Mouse (Mus musculus) midbrain, embryonic 10.5 days (tissue): ENCODE results near the gene Defb36. TPM values are rescaled to one million over a fixed set of nuclear protein-coding genes. Genes with fewer than 3 reads are reported as not detected.

Source experiments
- DNase-seq: peaks from one replicate; pipeline ENCODE4 v3.0.0-alpha.2; 2017; ENCODE audit warnings: low spot score
- H3K27ac ChIP-seq: fragments of 300-500 bp; sonication (generic); replicated peaks from 2 replicates; pipeline ENCODE4 v1.5.1; 2016; ENCODE audit warnings: mild to moderate bottlenecking
- H3K27me3 ChIP-seq: fragments of 300-500 bp; sonication (generic); 2 replicates; pipeline ENCODE4 v1.6.1; 2016; ENCODE audit warnings: low read depth, mild to moderate bottlenecking; ENCODE audit not compliant: poor library complexity, severe bottlenecking
- H3K36me3 ChIP-seq: fragments of 300-500 bp; sonication (generic); 2 replicates; pipeline ENCODE4 v1.6.1; 2016; ENCODE audit warnings: mild to moderate bottlenecking, moderate library complexity
- H3K4me1 ChIP-seq: fragments of 300-500 bp; sonication (generic); 2 replicates; pipeline ENCODE4 v1.6.1; 2016
- H3K4me3 ChIP-seq: fragments of 300-500 bp; sonication (generic); 2 replicates; pipeline ENCODE4 v1.5.1; 2016; ENCODE audit warnings: mild to moderate bottlenecking, moderate library complexity
- H3K9me3 ChIP-seq: fragments of 300-500 bp; sonication (generic); replicated peaks from 2 replicates; pipeline ENCODE4 v1.6.1; 2016; ENCODE audit warnings: mild to moderate bottlenecking
- WGBS: fragments of 180-500 bp; shearing (Covaris S2); methylation state at CpG from one replicate; pipeline ENCODE4 v1.1.7; 2016; 5-methylcytosine and 5-hydroxymethylcytosine counted together
- polyA plus RNA-seq: library from polyadenylated mRNA; unstranded; fragments of >200 nt; fragmentation: Nextera tagmentation; extraction: Ambion mirVana; gene quantifications from 2 replicates; pipeline ENCODE4 v1.2.1, GENCODE M21; 2016

Defb36 gene
- polyA plus RNA-seq, 1 experiment from 2014 or later = not detected

DNA sequence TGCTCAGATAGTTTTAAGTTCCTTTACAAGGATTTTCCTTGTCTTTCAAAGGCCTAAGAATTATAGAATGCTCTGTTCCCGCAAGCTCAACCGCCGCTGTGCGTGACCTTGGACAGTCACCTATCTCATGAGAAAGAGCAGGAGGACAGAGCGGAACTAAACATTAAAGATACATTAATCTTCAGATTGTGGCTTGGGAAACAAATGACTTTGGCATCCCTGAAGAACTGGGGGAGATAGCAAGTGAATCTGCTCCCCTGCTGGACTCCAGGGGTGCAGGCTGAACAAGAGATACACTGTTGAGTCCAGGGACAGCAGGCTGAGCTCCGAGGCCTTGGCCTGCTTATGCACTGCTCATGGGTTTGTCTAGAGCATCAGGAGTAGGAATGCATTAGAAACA, 4.1 kb upstream of the Defb36 start:
- Histone ChIP-seq H3K4me3 (no peak overlapping the region), H3K9me3 (no peaks in the 10 kb centered on the region), H3K36me3 (no peaks in the 10 kb centered on the region), H3K27me3 (no peaks in the 10 kb centered on the region), H3K4me1 (no peaks in the 10 kb centered on the region), H3K27ac (no peak overlapping the region)
- no peak for DNase-seq
- 92% methylated on average over 6 of the region's 6 CpGs for WGBS

DNA sequence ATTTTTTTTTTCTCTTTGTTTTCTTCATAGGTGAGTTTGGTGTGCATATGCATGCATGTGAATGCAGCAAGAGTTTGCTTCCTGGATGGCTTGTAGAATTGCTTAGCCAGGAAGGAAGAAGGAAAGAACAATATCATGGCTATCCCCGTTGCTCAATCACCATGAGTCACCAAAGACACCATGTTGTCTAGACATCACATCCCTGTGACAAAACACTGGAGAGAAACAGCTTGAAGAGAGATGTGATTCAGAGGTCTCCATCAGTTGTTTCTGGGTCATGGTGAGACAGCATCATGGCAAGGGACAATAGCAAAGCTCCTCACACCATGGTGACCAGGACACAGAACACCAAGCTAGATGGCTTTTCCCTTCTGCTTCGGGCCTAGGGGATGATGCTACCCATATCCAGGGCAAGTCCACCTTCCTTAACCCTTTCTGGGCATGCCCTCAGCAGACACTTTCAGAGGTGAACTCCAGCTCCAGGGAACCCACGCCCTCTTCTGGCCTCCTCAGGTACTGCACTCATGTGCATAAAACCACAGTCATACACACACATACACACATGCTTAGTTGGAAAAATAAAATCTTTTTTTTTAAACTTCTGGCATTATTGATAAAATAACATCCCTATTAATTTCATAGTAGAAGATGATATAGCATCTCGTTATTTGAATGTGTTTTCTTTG, 2.7 kb upstream of the Defb36 start:
- H3K9me3 ChIP-seq = no peaks in the 10 kb centered on the region
- no peaks in the 10 kb centered on the region for H3K4me1 ChIP-seq
- H3K36me3 ChIP-seq = no peaks in the 10 kb centered on the region
- no peak overlapping the region for H3K4me3 ChIP-seq
- H3K27me3 ChIP-seq = no peaks in the 10 kb centered on the region
- H3K27ac ChIP-seq = no peak overlapping the region
- no peak for DNase-seq
- WGBS = 73% methylated on average over 4 of the region's 4 CpGs

DNA sequence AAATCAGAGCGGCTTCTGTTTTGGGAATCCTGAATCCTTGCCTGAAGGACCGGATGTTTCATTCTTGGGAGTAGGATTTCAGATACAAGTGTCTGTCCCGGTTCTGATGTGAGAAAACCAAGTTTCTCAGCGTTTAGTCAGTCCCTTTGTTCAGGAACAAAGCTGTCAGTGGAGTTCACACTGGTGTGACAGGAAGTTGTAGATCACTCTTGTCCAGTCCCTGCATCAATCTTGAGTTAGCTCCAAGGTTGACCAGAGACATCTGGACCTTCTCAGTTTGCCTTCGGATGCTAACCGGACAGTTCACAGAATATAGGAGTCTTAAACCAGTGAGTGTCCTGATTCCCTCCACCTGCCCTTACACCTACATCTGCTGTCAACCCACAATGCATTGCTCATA, 3.6 kb downstream of the Defb36 start:
- peaks cover 10% of the 10 kb centered on the region for H3K4me1 ChIP-seq
- 78% methylated on average over 6 of the region's 6 CpGs for WGBS
- no peaks in the 10 kb centered on the region for H3K27me3 ChIP-seq
- H3K4me3 ChIP-seq = no peak overlapping the region
- no peaks in the 10 kb centered on the region for H3K9me3 ChIP-seq
- no peak for DNase-seq
- no peak overlapping the region for H3K27ac ChIP-seq
- no peaks in the 10 kb centered on the region for H3K36me3 ChIP-seq

DNA sequence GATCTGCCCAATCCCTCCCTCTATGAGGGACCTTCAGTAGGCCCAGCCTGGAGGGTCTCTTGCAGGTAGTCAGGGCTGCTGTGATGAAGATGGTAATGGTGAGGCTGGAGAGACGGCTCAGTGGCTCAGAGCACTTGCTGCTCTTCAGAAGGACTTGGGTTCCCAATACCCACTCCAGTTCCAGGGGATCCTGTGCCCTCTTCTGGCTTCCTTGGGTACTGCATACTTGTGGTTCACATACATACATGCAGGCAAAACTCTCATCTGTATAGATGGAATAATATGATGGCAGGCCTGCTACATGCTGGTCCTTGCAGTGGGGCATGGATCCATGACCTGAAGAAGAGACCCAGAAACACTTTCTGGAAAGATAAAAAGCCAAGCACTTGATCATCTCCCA, 4.6 kb downstream of the Defb36 start:
- H3K27ac ChIP-seq = no peak overlapping the region
- no peaks in the 10 kb centered on the region for H3K9me3 ChIP-seq
- H3K4me3 ChIP-seq = no peak overlapping the region
- no peaks in the 10 kb centered on the region for H3K27me3 ChIP-seq
- DNase-seq = no peak
- peaks cover 10% of the 10 kb centered on the region for H3K4me1 ChIP-seq
- 92% methylated on average over 1 of the region's 1 CpGs for WGBS
- H3K36me3 ChIP-seq = no peaks in the 10 kb centered on the region

DNA sequence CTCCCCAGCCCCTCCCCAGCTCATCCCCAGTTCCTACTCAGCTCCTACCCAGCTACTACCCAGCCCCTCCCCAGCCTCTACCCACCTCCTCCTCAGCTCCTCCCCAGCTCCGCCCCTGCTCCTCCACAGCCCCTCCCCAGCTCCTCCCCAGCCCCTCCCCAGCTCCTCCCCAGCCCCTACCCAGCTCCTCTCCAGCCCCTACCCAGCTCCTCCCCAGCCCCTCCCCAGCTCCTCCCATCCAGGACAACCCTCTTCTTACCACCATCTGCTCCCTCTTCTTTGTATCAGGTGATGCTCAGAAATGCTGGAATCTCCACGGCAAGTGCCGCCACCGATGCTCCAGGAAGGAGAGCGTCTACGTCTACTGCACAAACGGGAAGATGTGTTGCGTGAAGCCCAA, 8.1 kb downstream of the Defb36 start:
- H3K27ac ChIP-seq = no peak overlapping the region
- H3K27me3 ChIP-seq = no peaks in the 10 kb centered on the region
- no peaks in the 10 kb centered on the region for H3K36me3 ChIP-seq
- H3K4me3 ChIP-seq = no peak overlapping the region
- WGBS = 35% methylated on average over 8 of the region's 8 CpGs
- no peaks in the 10 kb centered on the region for H3K9me3 ChIP-seq
- H3K4me1 ChIP-seq = peaks cover 10% of the 10 kb centered on the region
- DNase-seq = no peak

DNA sequence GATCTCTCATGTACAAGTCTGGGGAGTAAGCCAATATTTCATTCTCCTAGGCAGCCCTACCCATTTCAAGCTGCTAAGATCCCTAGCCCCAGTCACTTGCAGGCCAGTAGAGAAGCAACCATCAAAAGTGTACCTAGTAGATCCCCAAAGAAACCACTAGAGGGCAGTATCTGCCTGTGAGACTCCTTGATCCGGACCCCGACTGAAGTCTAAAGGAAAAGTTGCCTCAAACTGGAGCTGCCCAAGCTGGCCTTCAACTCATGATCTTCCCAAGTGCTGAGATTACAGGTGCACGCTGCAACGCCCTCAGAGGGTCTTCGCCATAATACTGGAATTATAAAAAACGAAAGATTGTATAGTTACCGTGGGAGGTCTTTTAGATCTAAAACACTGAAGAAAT, 11.4 kb downstream of the Defb36 start:
- peak; percentile 60 for DNase-seq
- Histone ChIP-seq H3K27ac (no peak overlapping the region), H3K27me3 (no peaks in the 10 kb centered on the region), H3K9me3 (no peaks in the 10 kb centered on the region), H3K4me3 (no peak overlapping the region), H3K4me1 (peaks cover 10% of the 10 kb centered on the region), H3K36me3 (no peaks in the 10 kb centered on the region)
- WGBS = 13% methylated on average over 7 of the region's 7 CpGs

DNA sequence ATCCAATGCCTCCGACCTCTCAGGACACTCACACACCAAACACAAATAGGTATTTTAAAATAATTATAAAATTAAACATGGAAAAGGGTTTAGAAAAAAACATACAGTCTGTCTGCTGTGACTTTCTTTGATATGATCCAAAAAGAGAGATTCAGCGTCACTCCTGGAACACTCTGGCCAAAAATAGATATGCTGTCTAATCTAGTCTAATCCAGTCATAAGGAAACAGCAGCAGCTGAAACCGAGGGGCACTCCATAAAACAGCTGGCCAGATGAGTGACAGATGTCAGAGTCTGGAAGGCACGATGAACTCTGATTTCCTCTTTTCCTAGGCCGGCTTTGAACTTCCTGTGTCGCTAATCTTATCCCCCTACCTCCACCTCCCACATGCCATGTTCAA, 12.3 kb downstream of the Defb36 start:
- Histone ChIP-seq H3K36me3 (no peaks in the 10 kb centered on the region), H3K27me3 (no peaks in the 10 kb centered on the region), H3K9me3 (no peaks in the 10 kb centered on the region), H3K4me1 (peaks cover 10% of the 10 kb centered on the region), H3K27ac (no peak overlapping the region), H3K4me3 (no peak overlapping the region)
- DNase-seq = no peak
- 81% methylated on average over 6 of the region's 6 CpGs for WGBS

DNA sequence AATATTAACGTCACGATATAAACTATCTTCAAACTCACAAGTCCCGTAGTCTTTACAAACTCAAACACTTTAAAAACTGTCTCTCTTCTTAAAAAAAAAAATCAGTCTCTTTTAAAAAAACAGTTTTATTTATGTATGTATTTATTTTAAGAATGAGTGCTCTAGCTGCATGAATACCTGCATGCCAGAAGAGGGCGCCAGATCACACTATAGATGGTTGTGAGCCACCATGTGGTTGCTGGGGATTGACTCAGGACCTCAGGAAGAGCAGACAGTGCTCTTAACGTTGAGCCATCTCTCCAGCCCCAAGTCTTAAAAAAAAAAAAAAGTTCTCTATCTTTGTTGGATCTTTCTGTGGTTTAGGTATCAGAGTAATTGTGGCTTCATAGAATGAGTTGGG, 13.2 kb downstream of the Defb36 start:
- Histone ChIP-seq H3K4me1 (peaks cover under 1% of the 10 kb centered on the region), H3K9me3 (no peaks in the 10 kb centered on the region), H3K36me3 (no peaks in the 10 kb centered on the region), H3K27ac (no peak overlapping the region), H3K4me3 (no peak overlapping the region), H3K27me3 (no peaks in the 10 kb centered on the region)
- DNase-seq = no peak
- WGBS = 58% methylated on average over 5 of the region's 5 CpGs

DNA sequence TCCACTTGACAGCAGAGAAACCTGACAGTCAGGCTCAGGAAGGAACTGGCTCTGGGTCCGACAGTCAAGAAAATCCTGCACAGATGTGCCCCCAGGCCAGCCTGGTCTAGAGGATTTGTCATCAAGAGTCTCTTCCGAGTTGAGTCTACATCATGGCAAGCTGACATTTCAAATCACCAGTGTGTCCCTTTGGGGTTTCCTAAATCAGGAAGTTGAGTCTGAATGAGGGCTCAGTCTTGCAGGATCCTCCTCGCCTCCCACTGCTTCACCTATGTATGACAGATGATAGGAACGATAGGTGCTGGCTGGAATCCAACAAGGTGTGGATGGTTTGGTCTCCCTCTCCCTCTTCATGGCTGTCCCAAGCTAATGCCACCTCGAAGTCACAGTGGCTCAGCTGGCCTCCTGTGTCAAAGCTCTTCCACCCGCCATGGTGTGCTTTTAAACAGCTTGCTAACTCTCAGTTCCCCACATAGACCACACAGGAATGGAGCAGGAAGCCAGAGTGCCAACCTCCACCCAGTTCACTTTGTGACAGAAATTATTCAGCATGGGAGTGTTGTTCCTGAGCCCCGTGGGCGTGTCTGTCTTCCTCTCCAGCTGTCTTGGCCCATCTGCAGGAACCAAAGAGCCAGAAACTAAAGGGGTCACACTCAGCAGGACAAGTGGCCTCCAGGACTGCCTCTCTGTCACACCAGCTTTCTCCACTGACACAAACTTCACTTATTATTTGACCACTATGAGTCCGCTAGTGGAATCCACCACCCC, 16.4 kb downstream of the Defb36 start:
- peaks cover 4% of the 10 kb centered on the region; the same call in 1 of the 2 replicates for H3K4me1 ChIP-seq
- H3K36me3 ChIP-seq = no peaks in the 10 kb centered on the region
- no peak for DNase-seq
- no peak overlapping the region for H3K27ac ChIP-seq
- no peaks in the 10 kb centered on the region for H3K9me3 ChIP-seq
- peaks cover 19% of the 10 kb centered on the region for H3K27me3 ChIP-seq
- WGBS = 78% methylated on average over 9 of the region's 9 CpGs
- H3K4me3 ChIP-seq = no peak overlapping the region

DNA sequence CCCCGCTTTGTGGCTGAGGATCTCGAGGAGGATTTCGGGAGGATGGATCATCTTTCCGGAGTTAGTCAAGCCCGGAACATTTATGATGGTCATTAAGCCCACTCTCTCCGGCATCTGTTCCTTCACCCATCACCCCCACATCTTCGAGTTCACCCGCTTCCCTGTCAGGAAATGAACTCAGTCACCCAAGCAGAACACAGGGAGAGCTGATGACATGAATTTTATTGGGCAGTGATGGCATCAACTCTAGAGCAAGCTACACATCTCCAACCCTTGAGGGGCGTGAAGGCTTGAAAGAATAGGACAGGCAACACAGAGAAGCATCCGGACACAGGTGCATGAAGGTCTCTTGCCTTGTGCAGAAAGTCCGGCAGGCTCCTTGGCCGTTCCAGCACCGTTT, 18.0 kb downstream of the Defb36 start:
- Histone ChIP-seq H3K27ac (no peak overlapping the region), H3K4me1 (peaks cover 12% of the 10 kb centered on the region), H3K9me3 (no peaks in the 10 kb centered on the region), H3K36me3 (no peaks in the 10 kb centered on the region), H3K27me3 (peaks cover 35% of the 10 kb centered on the region), H3K4me3 (no peak overlapping the region)
- WGBS = 90% methylated on average over 13 of the region's 13 CpGs
- DNase-seq = no peak

DNA sequence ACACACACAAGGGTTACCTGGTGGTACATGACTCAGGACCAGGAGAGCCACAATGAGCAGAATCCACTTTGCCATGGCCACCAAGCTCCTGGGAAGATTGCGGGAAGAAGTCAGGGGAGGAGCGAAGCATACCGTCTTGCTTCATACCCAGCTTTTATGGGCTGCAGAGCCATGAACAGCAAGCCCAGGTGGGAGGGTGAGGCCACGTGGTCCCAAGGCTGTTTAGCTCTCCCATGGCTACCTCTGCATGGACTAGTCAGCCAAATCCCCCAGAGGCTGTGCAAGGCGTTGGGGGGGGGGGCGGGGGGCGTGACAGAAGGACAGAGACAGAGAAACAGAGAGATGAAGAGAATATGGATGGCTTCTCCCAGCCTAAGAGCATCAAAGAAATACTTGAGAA, 18.8 kb downstream of the Defb36 start, which contains the start of gene Defb25:
Defb25 (minus strand) TSS at position 101 of the 400 bp plus-strand sequence.
- WGBS = 81% methylated on average over 7 of the region's 7 CpGs
- no peak for DNase-seq
- H3K27ac ChIP-seq = no peak within 1 kb of the TSS
- H3K4me1 ChIP-seq = peaks cover 18% of the 10 kb centered on the region
- peaks cover 43% of the 10 kb centered on the region for H3K27me3 ChIP-seq
- no peak within 1 kb of the TSS for H3K4me3 ChIP-seq
- no peaks in the 10 kb centered on the region for H3K9me3 ChIP-seq
- H3K36me3 ChIP-seq = no peaks in the 10 kb centered on the region

DNA sequence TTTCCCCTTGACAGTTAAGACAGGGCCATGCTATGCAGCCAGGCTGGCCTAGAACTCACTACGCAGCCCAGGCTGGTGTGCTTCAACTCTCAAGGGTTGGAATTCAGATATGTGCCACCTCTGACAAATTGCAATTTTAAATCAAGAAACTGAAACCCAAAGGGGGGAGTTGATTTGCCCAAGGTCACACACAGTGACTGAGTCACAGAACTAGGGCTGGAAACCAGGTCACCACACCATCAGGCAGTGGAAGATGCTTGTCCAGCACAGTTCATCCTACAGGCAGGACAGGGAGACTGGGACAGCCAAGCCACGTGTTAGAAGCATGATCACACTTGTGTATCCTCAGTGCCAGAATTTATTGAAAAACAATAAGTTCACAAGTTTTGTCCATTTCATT, 20.4 kb downstream of the Defb36 start:
- no peak overlapping the region for H3K4me3 ChIP-seq
- no peaks in the 10 kb centered on the region for H3K36me3 ChIP-seq
- peaks cover 59% of the 10 kb centered on the region for H3K27me3 ChIP-seq
- H3K9me3 ChIP-seq = no peaks in the 10 kb centered on the region
- 89% methylated on average over 2 of the region's 2 CpGs for WGBS
- no peak overlapping the region for H3K27ac ChIP-seq
- peaks cover 20% of the 10 kb centered on the region for H3K4me1 ChIP-seq
- no peak for DNase-seq

DNA sequence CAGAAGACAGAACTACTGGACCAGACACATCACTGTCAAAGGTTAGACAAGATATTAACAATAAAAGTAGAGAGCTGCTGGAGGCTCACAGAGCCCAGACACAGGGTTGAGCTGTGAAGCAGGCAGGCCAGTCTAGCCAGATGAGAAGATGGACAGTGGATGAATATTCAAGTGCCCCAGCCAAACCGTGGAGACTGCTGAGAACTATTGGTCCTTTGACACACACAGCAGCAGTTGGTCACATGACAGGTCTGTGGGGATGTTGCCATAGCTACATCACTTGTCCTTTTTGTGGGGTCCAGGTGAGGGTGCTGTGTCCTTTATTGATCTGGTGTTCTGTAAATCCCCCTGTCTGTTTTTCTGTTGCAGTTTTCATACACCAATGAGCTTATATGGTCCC, 21.1 kb downstream of the Defb36 start:
- DNase-seq = no peak
- 14% methylated on average over 1 of the region's 1 CpGs for WGBS
- Histone ChIP-seq H3K4me3 (no peak overlapping the region), H3K9me3 (no peaks in the 10 kb centered on the region), H3K27ac (no peak overlapping the region), H3K4me1 (peaks cover 20% of the 10 kb centered on the region), H3K36me3 (no peaks in the 10 kb centered on the region), H3K27me3 (peaks cover 66% of the 10 kb centered on the region)
